Mouse (Mus musculus) CH12.LX (cell line): ENCODE results near the gene Fam114a2. TPM values are rescaled to one million over a fixed set of nuclear protein-coding genes. Genes with fewer than 3 reads are reported as not detected.

Source experiments
- DNase-seq: peaks from one replicate; pipeline ENCODE4 v3.0.0-alpha.2; 2013; ENCODE audit errors: extremely low read depth
- H3K27ac ChIP-seq: 2 replicates; pipeline ENCODE4 v1.5.1; 2012; ENCODE audit warnings: low read depth, mild to moderate bottlenecking, control low read depth, moderate library complexity; ENCODE audit not compliant: insufficient read depth
- H3K27me3 ChIP-seq: replicated peaks from 2 replicates; pipeline ENCODE3; 2012; ENCODE audit warnings: inconsistent platforms
- H3K36me3 ChIP-seq, 2 experiments: replicated peaks in 1 of 2; 2 replicates each; pipeline versions ENCODE3 to v1.6.1; 2012; ENCODE audit warnings: inconsistent platforms in 1 of 2, low read length in 1 of 2, mild to moderate bottlenecking in 1 of 2, mixed read lengths in 1 of 2, moderate library complexity in 1 of 2; ENCODE audit not compliant: control insufficient read depth in 1 of 2, insufficient read depth in 1 of 2
- H3K4me1 ChIP-seq, 2 experiments: 2 replicates each; pipeline ENCODE4 v1.6.1; 2012; ENCODE audit warnings: inconsistent platforms in 1 of 2, moderate library complexity in 1 of 2; ENCODE audit not compliant: insufficient read depth in 2 of 2, control insufficient read depth in 1 of 2
- H3K4me2 ChIP-seq: 2 replicates; pipeline ENCODE4 v1.6.1; 2012; ENCODE audit warnings: low read depth, mild to moderate bottlenecking, control low read depth; ENCODE audit not compliant: poor library complexity, insufficient read depth, severe bottlenecking
- H3K4me3 ChIP-seq, 3 experiments: fragments of 150-350 bp in 1 of 3; sonication (generic) in 1 of 3; replicated peaks in 1 of 3; 2 replicates each; pipeline versions ENCODE3 to v1.5.1; 2011 to 2012; ENCODE audit warnings: low read depth in 2 of 3, low read length in 2 of 3, mild to moderate bottlenecking in 2 of 3, moderate library complexity in 2 of 3, control low read depth in 1 of 3, improper control_type of control experiment in 1 of 3, inconsistent platforms in 1 of 3, mixed read lengths in 1 of 3; ENCODE audit not compliant: poor library complexity in 1 of 3
- H3K79me2 ChIP-seq: replicated peaks from 2 replicates; pipeline ENCODE4 v1.6.1; 2012; ENCODE audit warnings: mild to moderate bottlenecking, moderate library complexity; ENCODE audit not compliant: control insufficient read depth, poor library complexity, insufficient read depth, severe bottlenecking; ENCODE audit errors: extremely low read depth
- H3K9ac ChIP-seq: 2 replicates; pipeline ENCODE4 v1.6.1; 2012; ENCODE audit warnings: low read depth, mild to moderate bottlenecking, control low read depth, moderate library complexity; ENCODE audit not compliant: insufficient read depth
- H3K9me3 ChIP-seq: replicated peaks from 2 replicates; pipeline ENCODE3; 2012; ENCODE audit warnings: low read length, inconsistent platforms, mixed read lengths
- BHLHE40 ChIP-seq: IDR thresholded peaks from 2 replicates; pipeline ENCODE4 v1.6.1; 2011; ENCODE audit warnings: mild to moderate bottlenecking, low read depth, low read length, improper control_type of control experiment
- CHD2 ChIP-seq: IDR thresholded peaks from 2 replicates; pipeline ENCODE4 v1.6.1; 2011; ENCODE audit warnings: low read length, improper control_type of control experiment
- CTCF ChIP-seq, 2 experiments: IDR thresholded peaks in 1 of 2; conservative IDR thresholded peaks in 1 of 2; 2 replicates each; pipeline ENCODE4 v1.5.1; 2011 to 2012; ENCODE audit warnings: low read depth in 2 of 2, low read length in 2 of 2, improper control_type of control experiment in 1 of 2, inconsistent platforms in 1 of 2, mild to moderate bottlenecking in 1 of 2, moderate library complexity in 1 of 2
- ELF1 ChIP-seq: IDR thresholded peaks from 2 replicates; pipeline ENCODE4 v1.6.1; 2014; ENCODE audit warnings: low read depth, mild to moderate bottlenecking, inconsistent platforms, low read length, improper control_type of control experiment
- EP300 ChIP-seq: IDR thresholded peaks from 2 replicates; pipeline ENCODE4 v1.6.1; 2011; ENCODE audit warnings: low read length, improper control_type of control experiment
- ETS1 ChIP-seq: conservative IDR thresholded peaks from 2 replicates; pipeline ENCODE4 v1.6.1; 2012; ENCODE audit warnings: low read depth, mild to moderate bottlenecking, inconsistent platforms, low read length, improper control_type of control experiment, moderate library complexity
- GABPA ChIP-seq: IDR thresholded peaks from 2 replicates; pipeline ENCODE4 v1.6.1; 2012; ENCODE audit warnings: low read depth, low read length, improper control_type of control experiment, inconsistent platforms; ENCODE audit not compliant: insufficient replicate concordance
- HCFC1 ChIP-seq: IDR thresholded peaks from 2 replicates; pipeline ENCODE4 v1.6.1; 2012; ENCODE audit warnings: low read depth, mild to moderate bottlenecking, inconsistent platforms, low read length, improper control_type of control experiment
- JUND ChIP-seq: conservative IDR thresholded peaks from 2 replicates; pipeline ENCODE4 v1.6.1; 2011; ENCODE audit warnings: low read depth, low read length, improper control_type of control experiment
- NRF1 ChIP-seq: IDR thresholded peaks from 2 replicates; pipeline ENCODE4 v1.6.1; 2014; ENCODE audit warnings: low read depth, mild to moderate bottlenecking, inconsistent platforms, low read length, improper control_type of control experiment, moderate library complexity
- PAX5 ChIP-seq: IDR thresholded peaks from 2 replicates; pipeline ENCODE4 v1.6.1; 2012; ENCODE audit warnings: low read length, inconsistent platforms, mixed read lengths
- POLR2AphosphoS2 ChIP-seq: IDR thresholded peaks from 2 replicates; pipeline ENCODE4 v1.6.1; 2011; ENCODE audit warnings: low read depth, low read length, improper control_type of control experiment
- RAD21 ChIP-seq: IDR thresholded peaks from 2 replicates; pipeline ENCODE4 v1.6.1; 2011; ENCODE audit warnings: low read depth, mild to moderate bottlenecking, low read length, improper control_type of control experiment, moderate library complexity
- SIN3A ChIP-seq: IDR thresholded peaks from 2 replicates; pipeline ENCODE4 v1.6.1; 2012; ENCODE audit warnings: low read length, improper control_type of control experiment, inconsistent platforms
- TCF12 ChIP-seq: IDR thresholded peaks from 2 replicates; pipeline ENCODE4 v1.6.1; 2014; ENCODE audit warnings: low read depth, mild to moderate bottlenecking, inconsistent platforms, low read length, improper control_type of control experiment
- UBTF ChIP-seq: IDR thresholded peaks from 2 replicates; pipeline ENCODE4 v1.6.1; 2012; ENCODE audit warnings: low read depth, mild to moderate bottlenecking, inconsistent platforms, low read length, improper control_type of control experiment, moderate library complexity
- USF2 ChIP-seq: conservative IDR thresholded peaks from 2 replicates; pipeline ENCODE4 v1.6.1; 2011; ENCODE audit warnings: low read depth, low read length, improper control_type of control experiment
- ZMIZ1 ChIP-seq: IDR thresholded peaks from 2 replicates; pipeline ENCODE4 v1.6.1; 2012; ENCODE audit warnings: low read depth, mild to moderate bottlenecking, inconsistent platforms, low read length, improper control_type of control experiment
- ZNF384 ChIP-seq: IDR thresholded peaks from 2 replicates; pipeline ENCODE4 v1.6.1; 2012; ENCODE audit warnings: low read depth, low read length, improper control_type of control experiment, inconsistent platforms
- dilution Hi-C: fragments of 300-500 bp; cut with MboI; formaldehyde crosslinking; loops from 2 replicates; pipeline ENCODE4 v1.14.3; 2020; ENCODE audit warnings: low sequenced_read_pairs; ENCODE audit not compliant: extremely low pct_unique_long_range_greater_than_20kb, extremely low pct_ligation_motif_present
- in situ Hi-C: fragments of 300-500 bp; cut with MboI; formaldehyde crosslinking; loops from 3 replicates; pipeline ENCODE4 v1.14.3; 2019; ENCODE audit warnings: low sequenced_read_pairs, low pct_ligation_motif_present, low pct_unique_long_range_greater_than_20kb, mixed read lengths
- polyA plus RNA-seq: library from polyadenylated mRNA; unstranded; fragments of >175 nt; gene quantifications from 2 replicates; pipeline ENCODE4 v1.2.1, GENCODE M21; 2012; ENCODE audit warnings: low read depth; ENCODE audit not compliant: insufficient read length
- total RNA-seq, 2 experiments: library from RNA; depleted of rRNA; stranded (reverse); fragments of 300-350 nt in 1 of 2; fragments of >200 nt in 1 of 2; gene quantifications; 2 replicates each; pipeline ENCODE4 v1.2.3; 2012 to 2014

The Fam114a2 gene
- total and polyA plus RNA-seq, 3 experiments: 49.8 to 66.4 (median 54.3) TPM

DNA sequence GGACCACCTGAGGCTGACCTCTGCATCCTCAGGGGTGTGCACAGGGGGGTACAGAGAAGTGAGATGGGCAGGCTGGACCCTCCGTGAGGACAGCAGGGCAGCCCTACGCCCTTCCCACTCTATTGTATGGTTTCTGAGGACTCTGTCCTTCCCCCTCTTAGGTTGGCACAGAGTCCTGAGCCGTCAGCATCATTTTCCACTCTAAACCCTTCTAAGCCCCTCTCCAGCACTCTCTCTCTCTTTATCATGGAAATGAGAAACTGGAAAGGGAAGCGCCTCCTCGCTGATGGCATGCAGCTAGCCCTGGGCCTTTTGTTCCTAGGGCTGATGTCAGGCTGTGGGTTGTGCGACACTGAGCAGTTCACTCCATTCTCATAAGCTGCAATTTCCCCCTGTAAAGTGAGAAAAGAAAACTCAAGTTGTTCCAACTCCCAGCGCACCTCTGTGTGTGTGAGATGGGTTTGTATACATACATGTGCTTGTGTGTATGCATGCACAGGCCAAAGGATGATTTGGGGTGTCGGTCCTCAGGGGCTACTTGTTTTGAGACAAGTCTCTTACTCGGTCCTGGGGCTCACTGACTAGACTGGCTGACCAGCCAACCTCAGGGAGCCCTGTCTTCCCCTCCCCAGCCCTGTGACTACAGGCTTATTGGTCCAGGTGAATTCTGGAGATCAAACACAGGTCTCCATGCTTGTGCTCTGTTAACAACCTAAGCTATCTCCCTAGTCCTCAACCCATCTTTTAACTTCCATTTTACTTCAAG, 34.8 kb upstream of the Fam114a2 start:
- no peak overlapping the region for H3K4me2 ChIP-seq
- no peak for TF ChIP-seq TCF12
- no peak for TF ChIP-seq NRF1
- no peaks in the 10 kb centered on the region for H3K36me3 ChIP-seq
- no peak overlapping the region for H3K4me3 ChIP-seq
- no peaks in the 10 kb centered on the region for H3K79me2 ChIP-seq
- H3K9me3 ChIP-seq: peaks cover 5% of the 10 kb centered on the region
- in situ Hi-C loops (no loop called here), dilution Hi-C loops (no loop called here)
- H3K9ac ChIP-seq: no peak overlapping the region
- H3K4me1 ChIP-seq: peaks cover 3 to 8% of the 10 kb centered on the region in 2 experiments; a peak in 3 of 4 replicates
- DNase-seq: no peak
- peaks cover 10% of the 10 kb centered on the region for H3K27me3 ChIP-seq
- no peak overlapping the region for H3K27ac ChIP-seq

DNA sequence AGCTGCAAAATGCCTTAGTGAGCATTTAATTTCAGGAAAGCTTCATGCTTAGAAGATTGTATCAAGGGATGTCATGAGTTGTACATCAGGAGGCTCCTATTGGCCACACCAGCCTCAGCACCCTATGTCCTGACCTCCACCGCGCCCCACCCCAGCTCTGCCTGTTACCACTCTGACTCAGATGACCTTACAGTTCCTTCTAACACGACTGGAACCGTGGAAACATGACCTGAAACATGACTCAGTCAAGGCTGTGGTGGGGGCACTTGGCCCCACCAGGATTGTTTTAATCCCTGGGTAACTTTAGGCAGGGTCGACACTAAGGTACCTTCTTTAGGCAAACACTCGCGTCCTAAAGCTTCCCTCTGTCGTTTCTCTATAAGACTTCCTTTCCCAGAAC, 32.6 kb upstream of the Fam114a2 start:
- Histone ChIP-seq H3K79me2 (no peaks in the 10 kb centered on the region), H3K4me2 (no peak overlapping the region), H3K9ac (no peak overlapping the region), H3K27me3 (peaks cover 10% of the 10 kb centered on the region), H3K36me3 (no peaks in the 10 kb centered on the region), H3K9me3 (peaks cover 5% of the 10 kb centered on the region), H3K4me3 (no peak overlapping the region), H3K4me1 (peaks cover 7 to 14% of the 10 kb centered on the region in 2 experiments), H3K27ac (no peak overlapping the region)
- dilution Hi-C loops (no loop called here), in situ Hi-C loops (no loop called here)
- DNase-seq: no peak
- TF ChIP-seq ZNF384 (no peak), ELF1 (no peak), ETS1 (no peak), GABPA (no peak), SIN3A (no peak), CHD2 (no peak), BHLHE40 (no peak), PAX5 (no peak), EP300 (no peak), UBTF (no peak)

DNA sequence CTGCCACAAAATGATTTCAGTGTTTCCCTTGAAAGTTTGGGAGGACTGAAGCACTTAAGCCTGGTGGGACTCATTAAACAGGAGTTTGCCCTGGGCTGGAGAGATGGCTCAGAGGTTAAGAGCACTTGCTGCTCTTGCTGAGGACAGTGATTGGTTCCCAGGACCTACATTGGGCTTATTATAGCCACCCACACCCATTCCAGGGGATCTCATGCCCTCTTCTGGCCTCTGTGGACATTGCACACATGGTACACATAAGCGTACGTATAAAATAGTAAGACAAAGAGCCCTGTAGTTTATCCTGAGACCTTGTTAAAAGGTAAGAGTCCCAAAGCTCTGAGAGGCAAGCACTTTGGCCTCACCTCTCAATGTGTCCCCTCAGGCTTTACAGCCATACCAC, 31.8 kb upstream of the Fam114a2 start:
- peaks cover 7 to 14% of the 10 kb centered on the region in 2 experiments for H3K4me1 ChIP-seq
- no peak overlapping the region for H3K4me2 ChIP-seq
- DNase-seq: no peak
- H3K4me3 ChIP-seq: no peak overlapping the region
- H3K36me3 ChIP-seq: no peaks in the 10 kb centered on the region
- no peak overlapping the region for H3K27ac ChIP-seq
- H3K27me3 ChIP-seq: peaks cover 10% of the 10 kb centered on the region
- H3K9ac ChIP-seq: no peak overlapping the region
- dilution Hi-C loops: no loop called here
- in situ Hi-C loops: no loop called here
- H3K79me2 ChIP-seq: no peaks in the 10 kb centered on the region
- no peak for TF ChIP-seq USF2
- no peak for TF ChIP-seq POLR2AphosphoS2
- no peak for TF ChIP-seq JUND
- TF ChIP-seq PAX5: no peak
- TF ChIP-seq ZMIZ1: no peak
- TF ChIP-seq CTCF (conservative IDR thresholded peaks at IDR 0.05 in 1 of 2, IDR thresholded peaks at IDR 0.05 in 1 of 2; ENCODE audit: low read depth in 2 of 2, low read length in 2 of 2): peak in 1 of 2 experiments; percentile 48; a peak in 2 of 4 replicates
- no peak for TF ChIP-seq HCFC1
- peak; percentile 29 for TF ChIP-seq RAD21
- no peak for TF ChIP-seq SIN3A
- H3K9me3 ChIP-seq: peaks cover 5% of the 10 kb centered on the region
